Mouse (Mus musculus): Measurements from ENCODE around the gene Jph3.

Gene Jph3

GRCm38 (mm10) chr8:121727164-121727563 lies 2.3 kb upstream of the Jph3 start:
- in situ Hi-C loops (cut with MboI; ENCODE audit: unreplicated experiment in 2 of 2), result no loop called here

- in situ Hi-C loops (cut with MboI; ENCODE audit: unreplicated experiment in 2 of 2), result no loop called here
Observed at GRCm38 (mm10) chr8:121729754-121730153, 331 bp downstream of the Jph3 start.

- in situ Hi-C loops (cut with MboI; ENCODE audit: unreplicated experiment in 2 of 2), result no loop called here
Observed at GRCm38 (mm10) chr8:121730170-121730569, 747 bp downstream of the Jph3 start.

GRCm38 (mm10) chr8:121730646-121731045 lies 1.2 kb downstream of the Jph3 start:
- in situ Hi-C loops (cut with MboI; ENCODE audit: unreplicated experiment in 2 of 2), result no loop called here

- in situ Hi-C loops (cut with MboI; ENCODE audit: unreplicated experiment in 2 of 2), result no loop called here
Observed at GRCm38 (mm10) chr8:121731060-121731459, 1.6 kb downstream of the Jph3 start.

- in situ Hi-C loops (cut with MboI; ENCODE audit: unreplicated experiment in 2 of 2), result no loop called here
Observed at GRCm38 (mm10) chr8:121731471-121732333, 2.3 kb downstream of the Jph3 start.

GRCm38 (mm10) chr8:121732334-121732665 lies 2.9 kb downstream of the Jph3 start:
- in situ Hi-C loops (cut with MboI; ENCODE audit: unreplicated experiment in 2 of 2), result no loop called here

- in situ Hi-C loops (cut with MboI; ENCODE audit: unreplicated experiment in 2 of 2), result no loop called here
Observed at GRCm38 (mm10) chr8:121734262-121734661, 4.8 kb downstream of the Jph3 start.

- in situ Hi-C loops (cut with MboI; ENCODE audit: unreplicated experiment in 2 of 2), result no loop called here
Observed at GRCm38 (mm10) chr8:121736236-121736635, 6.8 kb downstream of the Jph3 start.

- in situ Hi-C loops (cut with MboI; ENCODE audit: unreplicated experiment in 2 of 2), result no loop called here
Observed at GRCm38 (mm10) chr8:121740721-121741120, 11.3 kb downstream of the Jph3 start.

GRCm38 (mm10) chr8:121749501-121749900 lies 20.1 kb downstream of the Jph3 start:
- in situ Hi-C loops (cut with MboI; ENCODE audit: unreplicated experiment in 2 of 2), result no loop called here

GRCm38 (mm10) chr8:121750512-121750911 lies 21.1 kb downstream of the Jph3 start:
- in situ Hi-C loops (cut with MboI; ENCODE audit: unreplicated experiment in 2 of 2), result loop anchor here (5.0 to 10.0 kb wide), 2 partner anchors 82 to 184 kb away; no protein-coding TSS in a partner anchor

- in situ Hi-C loops (cut with MboI; ENCODE audit: unreplicated experiment in 2 of 2), result loop anchor here (5.0 to 10.0 kb wide), 2 partner anchors 81 to 183 kb away; no protein-coding TSS in a partner anchor
Observed at GRCm38 (mm10) chr8:121751407-121751806, 22.0 kb downstream of the Jph3 start.

- in situ Hi-C loops (cut with MboI; ENCODE audit: unreplicated experiment in 2 of 2), result loop anchor here in 1 of 2 experiments (10.0 kb wide), 1 partner anchor 176 kb away; no protein-coding TSS in a partner anchor
Observed at GRCm38 (mm10) chr8:121758470-121758869, 29.0 kb downstream of the Jph3 start.

- in situ Hi-C loops (cut with MboI; ENCODE audit: unreplicated experiment in 2 of 2), result no loop called here
Observed at GRCm38 (mm10) chr8:121760484-121760883, 31.1 kb downstream of the Jph3 start.

GRCm38 (mm10) chr8:121761480-121761879 lies 32.1 kb downstream of the Jph3 start:
- in situ Hi-C loops (cut with MboI; ENCODE audit: unreplicated experiment in 2 of 2), result no loop called here

- in situ Hi-C loops (cut with MboI; ENCODE audit: unreplicated experiment in 2 of 2), result no loop called here
Observed at GRCm38 (mm10) chr8:121762999-121763699, 33.7 kb downstream of the Jph3 start.

- in situ Hi-C loops (cut with MboI; ENCODE audit: unreplicated experiment in 2 of 2), result no loop called here
Observed at GRCm38 (mm10) chr8:121763700-121764013, 34.2 kb downstream of the Jph3 start.

- in situ Hi-C loops (cut with MboI; ENCODE audit: unreplicated experiment in 2 of 2), result no loop called here
Observed at GRCm38 (mm10) chr8:121765594-121766138, 36.2 kb downstream of the Jph3 start.

GRCm38 (mm10) chr8:121769095-121769494 lies 39.7 kb downstream of the Jph3 start:
- in situ Hi-C loops (cut with MboI; ENCODE audit: unreplicated experiment in 2 of 2), result no loop called here

GRCm38 (mm10) chr8:121769621-121770020 lies 40.2 kb downstream of the Jph3 start:
- in situ Hi-C loops (cut with MboI; ENCODE audit: unreplicated experiment in 2 of 2), result no loop called here
